Mouse (Mus musculus) bone marrow, adult 2 months (tissue): ENCODE results near the gene Slk.

Source experiments
- CTCF ChIP-seq: fragments of 200-500 bp; IDR thresholded peaks from 2 replicates; pipeline ENCODE4 v1.5.1; 2011; ENCODE audit warnings: low read length, control low read depth; ENCODE audit not compliant: control insufficient read depth, insufficient read depth
- POLR2A ChIP-seq: fragments of 200-500 bp; IDR thresholded peaks from 2 replicates; pipeline ENCODE4 v1.6.1; 2011; ENCODE audit warnings: low read depth, mild to moderate bottlenecking, control low read depth, low read length, borderline replicate concordance; ENCODE audit not compliant: control insufficient read depth

- TF ChIP-seq CTCF = no peak
- no peak for TF ChIP-seq POLR2A
Measured at GRCm38 (mm10) chr19:47678675-47679074, 99.2 kb downstream of the Slk start.
